Mouse (Mus musculus) CH12.LX (cell line): ENCODE results near the gene Tnfaip3. TPM values are rescaled to one million over a fixed set of nuclear protein-coding genes. Genes with fewer than 3 reads are reported as not detected.
A peak's percentile ranks its signal among the peaks of the same experiment; 100 is the strongest.

Experiments
- DNase-seq: peaks from one replicate; pipeline ENCODE4 v3.0.0-alpha.2; 2013; ENCODE audit errors: extremely low read depth
- H3K27ac ChIP-seq: 2 replicates; pipeline ENCODE4 v1.5.1; 2012; ENCODE audit warnings: low read depth, mild to moderate bottlenecking, control low read depth, moderate library complexity; ENCODE audit not compliant: insufficient read depth
- H3K27me3 ChIP-seq: replicated peaks from 2 replicates; pipeline ENCODE3; 2012; ENCODE audit warnings: inconsistent platforms
- H3K36me3 ChIP-seq, 2 experiments: replicated peaks in 1 of 2; 2 replicates each; pipeline versions ENCODE3 to v1.6.1; 2012; ENCODE audit warnings: inconsistent platforms in 1 of 2, low read length in 1 of 2, mild to moderate bottlenecking in 1 of 2, mixed read lengths in 1 of 2, moderate library complexity in 1 of 2; ENCODE audit not compliant: control insufficient read depth in 1 of 2, insufficient read depth in 1 of 2
- H3K4me1 ChIP-seq, 2 experiments: 2 replicates each; pipeline ENCODE4 v1.6.1; 2012; ENCODE audit warnings: inconsistent platforms in 1 of 2, moderate library complexity in 1 of 2; ENCODE audit not compliant: insufficient read depth in 2 of 2, control insufficient read depth in 1 of 2
- H3K4me2 ChIP-seq: 2 replicates; pipeline ENCODE4 v1.6.1; 2012; ENCODE audit warnings: low read depth, mild to moderate bottlenecking, control low read depth; ENCODE audit not compliant: poor library complexity, insufficient read depth, severe bottlenecking
- H3K4me3 ChIP-seq, 3 experiments: fragments of 150-350 bp in 1 of 3; sonication (generic) in 1 of 3; replicated peaks in 1 of 3; 2 replicates each; pipeline versions ENCODE3 to v1.5.1; 2011 to 2012; ENCODE audit warnings: low read depth in 2 of 3, low read length in 2 of 3, mild to moderate bottlenecking in 2 of 3, moderate library complexity in 2 of 3, control low read depth in 1 of 3, improper control_type of control experiment in 1 of 3, inconsistent platforms in 1 of 3, mixed read lengths in 1 of 3; ENCODE audit not compliant: poor library complexity in 1 of 3
- H3K79me2 ChIP-seq: replicated peaks from 2 replicates; pipeline ENCODE4 v1.6.1; 2012; ENCODE audit warnings: mild to moderate bottlenecking, moderate library complexity; ENCODE audit not compliant: control insufficient read depth, poor library complexity, insufficient read depth, severe bottlenecking; ENCODE audit errors: extremely low read depth
- H3K9ac ChIP-seq: 2 replicates; pipeline ENCODE4 v1.6.1; 2012; ENCODE audit warnings: low read depth, mild to moderate bottlenecking, control low read depth, moderate library complexity; ENCODE audit not compliant: insufficient read depth
- H3K9me3 ChIP-seq: replicated peaks from 2 replicates; pipeline ENCODE3; 2012; ENCODE audit warnings: low read length, inconsistent platforms, mixed read lengths
- BHLHE40 ChIP-seq: IDR thresholded peaks from 2 replicates; pipeline ENCODE4 v1.6.1; 2011; ENCODE audit warnings: mild to moderate bottlenecking, low read depth, low read length, improper control_type of control experiment
- CHD1 ChIP-seq: IDR thresholded peaks from 2 replicates; pipeline ENCODE4 v1.6.1; 2012; ENCODE audit warnings: low read depth, low read length, improper control_type of control experiment, inconsistent platforms
- CHD2 ChIP-seq: IDR thresholded peaks from 2 replicates; pipeline ENCODE4 v1.6.1; 2011; ENCODE audit warnings: low read length, improper control_type of control experiment
- CTCF ChIP-seq, 2 experiments: IDR thresholded peaks in 1 of 2; conservative IDR thresholded peaks in 1 of 2; 2 replicates each; pipeline ENCODE4 v1.5.1; 2011 to 2012; ENCODE audit warnings: low read depth in 2 of 2, low read length in 2 of 2, improper control_type of control experiment in 1 of 2, inconsistent platforms in 1 of 2, mild to moderate bottlenecking in 1 of 2, moderate library complexity in 1 of 2
- E2F4 ChIP-seq: IDR thresholded peaks from 2 replicates; pipeline ENCODE4 v1.6.1; 2011; ENCODE audit warnings: low read depth, low read length, improper control_type of control experiment; ENCODE audit not compliant: insufficient replicate concordance
- ELF1 ChIP-seq: IDR thresholded peaks from 2 replicates; pipeline ENCODE4 v1.6.1; 2014; ENCODE audit warnings: low read depth, mild to moderate bottlenecking, inconsistent platforms, low read length, improper control_type of control experiment
- EP300 ChIP-seq: IDR thresholded peaks from 2 replicates; pipeline ENCODE4 v1.6.1; 2011; ENCODE audit warnings: low read length, improper control_type of control experiment
- ETS1 ChIP-seq: conservative IDR thresholded peaks from 2 replicates; pipeline ENCODE4 v1.6.1; 2012; ENCODE audit warnings: low read depth, mild to moderate bottlenecking, inconsistent platforms, low read length, improper control_type of control experiment, moderate library complexity
- GABPA ChIP-seq: IDR thresholded peaks from 2 replicates; pipeline ENCODE4 v1.6.1; 2012; ENCODE audit warnings: low read depth, low read length, improper control_type of control experiment, inconsistent platforms; ENCODE audit not compliant: insufficient replicate concordance
- HCFC1 ChIP-seq: IDR thresholded peaks from 2 replicates; pipeline ENCODE4 v1.6.1; 2012; ENCODE audit warnings: low read depth, mild to moderate bottlenecking, inconsistent platforms, low read length, improper control_type of control experiment
- IRF4 ChIP-seq: IDR thresholded peaks from 2 replicates; pipeline ENCODE4 v1.6.1; 2014; ENCODE audit warnings: low read depth, mild to moderate bottlenecking, inconsistent platforms, low read length, improper control_type of control experiment
- JUN ChIP-seq: IDR thresholded peaks from 2 replicates; pipeline ENCODE4 v1.6.1; 2011; ENCODE audit warnings: low read depth, mild to moderate bottlenecking, low read length, improper control_type of control experiment, moderate library complexity; ENCODE audit not compliant: insufficient read depth
- JUND ChIP-seq: conservative IDR thresholded peaks from 2 replicates; pipeline ENCODE4 v1.6.1; 2011; ENCODE audit warnings: low read depth, low read length, improper control_type of control experiment
- KAT2A ChIP-seq: IDR thresholded peaks from 2 replicates; pipeline ENCODE4 v1.6.1; 2012; ENCODE audit warnings: low read length, improper control_type of control experiment, inconsistent platforms; ENCODE audit not compliant: insufficient replicate concordance
- MAFK ChIP-seq: IDR thresholded peaks from 2 replicates; pipeline ENCODE4 v1.6.1; 2011; ENCODE audit warnings: low read length, improper control_type of control experiment; ENCODE audit not compliant: insufficient replicate concordance
- MAX ChIP-seq: IDR thresholded peaks from 2 replicates; pipeline ENCODE4 v1.6.1; 2011; ENCODE audit warnings: low read length, improper control_type of control experiment
- MAZ ChIP-seq: IDR thresholded peaks from 2 replicates; pipeline ENCODE4 v1.6.1; 2012; ENCODE audit warnings: low read depth, mild to moderate bottlenecking, inconsistent platforms, low read length, improper control_type of control experiment, moderate library complexity
- MEF2A ChIP-seq: IDR thresholded peaks from 2 replicates; pipeline ENCODE4 v1.6.1; 2014; ENCODE audit warnings: low read depth, mild to moderate bottlenecking, inconsistent platforms, low read length, improper control_type of control experiment, borderline replicate concordance
- MXI1 ChIP-seq: IDR thresholded peaks from 2 replicates; pipeline ENCODE4 v1.6.1; 2011; ENCODE audit warnings: mild to moderate bottlenecking, low read depth, low read length, improper control_type of control experiment
- MYC ChIP-seq: IDR thresholded peaks from 2 replicates; pipeline ENCODE4 v1.6.1; 2011; ENCODE audit warnings: low read depth, mild to moderate bottlenecking, improper control_type of control experiment, low read length
- NELFE ChIP-seq: IDR thresholded peaks from 2 replicates; pipeline ENCODE4 v1.6.1; 2011; ENCODE audit warnings: low read depth, low read length, improper control_type of control experiment
- NRF1 ChIP-seq: IDR thresholded peaks from 2 replicates; pipeline ENCODE4 v1.6.1; 2014; ENCODE audit warnings: low read depth, mild to moderate bottlenecking, inconsistent platforms, low read length, improper control_type of control experiment, moderate library complexity
- PAX5 ChIP-seq: IDR thresholded peaks from 2 replicates; pipeline ENCODE4 v1.6.1; 2012; ENCODE audit warnings: low read length, inconsistent platforms, mixed read lengths
- POLR2A ChIP-seq: IDR thresholded peaks from 2 replicates; pipeline ENCODE4 v1.6.1; 2011; ENCODE audit warnings: low read depth, mild to moderate bottlenecking, improper control_type of control experiment, low read length
- POLR2AphosphoS2 ChIP-seq: IDR thresholded peaks from 2 replicates; pipeline ENCODE4 v1.6.1; 2011; ENCODE audit warnings: low read depth, low read length, improper control_type of control experiment
- RAD21 ChIP-seq: IDR thresholded peaks from 2 replicates; pipeline ENCODE4 v1.6.1; 2011; ENCODE audit warnings: low read depth, mild to moderate bottlenecking, low read length, improper control_type of control experiment, moderate library complexity
- RCOR1 ChIP-seq: conservative IDR thresholded peaks from 2 replicates; pipeline ENCODE4 v1.6.1; 2012; ENCODE audit warnings: low read depth, mild to moderate bottlenecking, inconsistent platforms, low read length, improper control_type of control experiment
- SIN3A ChIP-seq: IDR thresholded peaks from 2 replicates; pipeline ENCODE4 v1.6.1; 2012; ENCODE audit warnings: low read length, improper control_type of control experiment, inconsistent platforms
- SMC3 ChIP-seq: IDR thresholded peaks from 2 replicates; pipeline ENCODE4 v1.6.1; 2011; ENCODE audit warnings: low read depth, low read length, improper control_type of control experiment
- TBP ChIP-seq: conservative IDR thresholded peaks from 2 replicates; pipeline ENCODE4 v1.6.1; 2011; ENCODE audit warnings: low read depth, low read length, improper control_type of control experiment
- TCF12 ChIP-seq: IDR thresholded peaks from 2 replicates; pipeline ENCODE4 v1.6.1; 2014; ENCODE audit warnings: low read depth, mild to moderate bottlenecking, inconsistent platforms, low read length, improper control_type of control experiment
- UBTF ChIP-seq: IDR thresholded peaks from 2 replicates; pipeline ENCODE4 v1.6.1; 2012; ENCODE audit warnings: low read depth, mild to moderate bottlenecking, inconsistent platforms, low read length, improper control_type of control experiment, moderate library complexity
- USF1 ChIP-seq: IDR thresholded peaks from 2 replicates; pipeline ENCODE4 v1.6.1; 2014; ENCODE audit warnings: low read depth, mild to moderate bottlenecking, inconsistent platforms, low read length, improper control_type of control experiment
- USF2 ChIP-seq: conservative IDR thresholded peaks from 2 replicates; pipeline ENCODE4 v1.6.1; 2011; ENCODE audit warnings: low read depth, low read length, improper control_type of control experiment
- ZC3H11A ChIP-seq: IDR thresholded peaks from 2 replicates; pipeline ENCODE4 v1.6.1; 2012; ENCODE audit warnings: low read depth, mild to moderate bottlenecking, inconsistent platforms, low read length, improper control_type of control experiment
- ZKSCAN1 ChIP-seq: IDR thresholded peaks from 2 replicates; pipeline ENCODE4 v1.6.1; 2012; ENCODE audit warnings: low read depth, inconsistent platforms, low read length, improper control_type of control experiment, borderline replicate concordance
- ZMIZ1 ChIP-seq: IDR thresholded peaks from 2 replicates; pipeline ENCODE4 v1.6.1; 2012; ENCODE audit warnings: low read depth, mild to moderate bottlenecking, inconsistent platforms, low read length, improper control_type of control experiment
- ZNF384 ChIP-seq: IDR thresholded peaks from 2 replicates; pipeline ENCODE4 v1.6.1; 2012; ENCODE audit warnings: low read depth, low read length, improper control_type of control experiment, inconsistent platforms
- dilution Hi-C: fragments of 300-500 bp; cut with MboI; formaldehyde crosslinking; loops from 2 replicates; pipeline ENCODE4 v1.14.3; 2020; ENCODE audit warnings: low sequenced_read_pairs; ENCODE audit not compliant: extremely low pct_unique_long_range_greater_than_20kb, extremely low pct_ligation_motif_present
- in situ Hi-C: fragments of 300-500 bp; cut with MboI; formaldehyde crosslinking; loops from 3 replicates; pipeline ENCODE4 v1.14.3; 2019; ENCODE audit warnings: low sequenced_read_pairs, low pct_ligation_motif_present, low pct_unique_long_range_greater_than_20kb, mixed read lengths
- polyA plus RNA-seq: library from polyadenylated mRNA; unstranded; fragments of >175 nt; gene quantifications from 2 replicates; pipeline ENCODE4 v1.2.1, GENCODE M21; 2012; ENCODE audit warnings: low read depth; ENCODE audit not compliant: insufficient read length
- total RNA-seq, 2 experiments: library from RNA; depleted of rRNA; stranded (reverse); fragments of 300-350 nt in 1 of 2; fragments of >200 nt in 1 of 2; gene quantifications; 2 replicates each; pipeline ENCODE4 v1.2.3; 2012 to 2014

Gene Tnfaip3
- total and polyA plus RNA-seq, 3 experiments, result 24.6 to 95.3 (median 51.7) TPM

DNA sequence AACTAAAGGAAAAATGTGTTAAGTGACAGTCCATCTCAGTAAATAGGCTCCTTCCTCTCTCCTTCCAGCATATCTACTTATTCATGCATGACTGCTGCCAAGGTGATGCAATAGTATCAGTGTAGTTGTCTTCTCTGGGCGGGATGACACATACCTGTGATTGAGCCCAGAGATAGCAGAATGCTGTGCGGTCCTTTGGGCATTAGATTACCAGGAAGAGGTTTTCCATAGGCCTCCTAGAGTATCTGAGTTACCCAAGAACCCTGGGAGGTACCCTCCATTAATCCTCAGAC is 27.6 kb downstream of the Tnfaip3 start:
- H3K9ac ChIP-seq, result peak overlapping the region; percentile 99
- dilution Hi-C loops (no loop called here), in situ Hi-C loops (no loop called here)
- H3K4me2 ChIP-seq, result peak overlapping the region; percentile 52; the same call in 1 of the 2 replicates
- peak; percentile 89 for DNase-seq
- TF ChIP-seq KAT2A (no peak), CHD1 (no peak; the same call in 1 of the 2 replicates), SMC3 (no peak), TCF12 (peak; percentile 37; the same call in 1 of the 2 replicates), POLR2A (peak; percentile 21; the same call in 1 of the 2 replicates), ETS1 (peak; percentile 68), ELF1 (peak; percentile 56), MEF2A (peak; percentile 83), UBTF (peak; percentile 20; the same call in 1 of the 2 replicates), RCOR1 (no peak; the same call in 1 of the 2 replicates), SIN3A (peak; percentile 75), MXI1 (no peak), USF1 (no peak), MAFK (no peak), NELFE (peak; percentile 22; the same call in 1 of the 2 replicates), E2F4 (peak; percentile 81; the same call in 1 of the 2 replicates), GABPA (no peak), ZNF384 (no peak), POLR2AphosphoS2 (no peak), JUND (peak; percentile 86; the same call in 1 of the 2 replicates), CHD2 (no peak), MAZ (no peak), NRF1 (0 out of 2 replicates have a peak, but pooled peaks have one; percentile 4), ZKSCAN1 (no peak), EP300 (peak; percentile 79), CTCF (conservative IDR thresholded peaks at IDR 0.05 in 1 of 2, IDR thresholded peaks at IDR 0.05 in 1 of 2; ENCODE audit: low read depth in 2 of 2, low read length in 2 of 2) (no peak), MYC (no peak), ZMIZ1 (peak; percentile 58; the same call in 1 of the 2 replicates), MAX (no peak; the same call in 1 of the 2 replicates), TBP (0 out of 2 replicates have a peak, but pooled peaks have one; percentile 43), JUN (peak; percentile 71), BHLHE40 (peak; percentile 43), IRF4 (no peak; the same call in 1 of the 2 replicates), PAX5 (no peak), HCFC1 (peak; percentile 19), RAD21 (no peak), ZC3H11A (no peak), USF2 (no peak)
- H3K9me3 ChIP-seq, result no peaks in the 10 kb centered on the region
- H3K27ac ChIP-seq, result peak overlapping the region; percentile 99
- no peak overlapping the region for H3K4me3 ChIP-seq
- no peaks in the 10 kb centered on the region for H3K27me3 ChIP-seq
- peaks cover 9 to 72% of the 10 kb centered on the region in 2 experiments for H3K4me1 ChIP-seq
- no peaks in the 10 kb centered on the region for H3K79me2 ChIP-seq
- H3K36me3 ChIP-seq, result no peaks in the 10 kb centered on the region
